Mouse (Mus musculus) kidney, adult 18-20 months (tissue): ENCODE results near the gene Wscd2.

ENCODE experiments used
- DNase-seq: peaks from one replicate; pipeline ENCODE4 v3.0.0; 2021

Wscd2 gene

GRCm38 (mm10) chr5:113542885-113543476 lies 52.8 kb downstream of the Wscd2 start:
- no peak for DNase-seq

DNA sequence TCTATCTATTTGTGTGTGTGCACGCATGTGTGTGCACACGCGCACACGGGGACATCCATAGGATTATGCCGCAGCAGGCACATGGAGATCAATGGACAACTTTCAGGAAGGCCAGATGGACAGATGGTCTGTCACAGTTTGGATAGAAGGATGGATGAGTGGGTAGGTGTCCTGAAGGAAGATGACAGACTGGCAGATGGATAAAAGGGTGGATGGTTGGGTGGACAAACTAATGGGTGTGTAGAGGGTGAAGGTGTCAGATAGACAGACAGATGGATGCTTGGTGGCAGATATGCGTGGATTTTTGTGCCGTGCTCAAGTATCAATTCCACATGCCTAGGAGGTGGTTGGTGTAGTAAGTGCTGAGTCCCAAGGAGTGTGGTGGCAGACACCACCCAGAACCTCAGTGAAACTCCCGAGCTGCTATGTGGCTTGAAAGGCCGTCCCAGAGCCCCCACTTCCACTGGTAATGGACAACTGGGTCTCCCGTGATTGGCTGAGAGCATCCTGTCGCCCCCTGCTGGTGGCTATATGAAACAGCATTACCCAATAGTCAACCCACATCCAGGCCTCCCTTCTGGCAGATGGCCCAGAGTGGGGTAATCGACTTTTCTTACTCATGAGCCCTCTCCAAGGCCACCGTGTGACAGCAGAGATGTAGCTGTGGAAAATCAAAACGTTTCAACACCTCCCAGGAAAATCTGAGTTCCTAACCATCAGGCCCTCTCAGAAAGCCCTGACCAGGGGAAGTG lies 58.0 kb downstream of the Wscd2 start:
- peak; percentile 31 for DNase-seq

GRCm38 (mm10) chr5:113550249-113550648 lies 60.1 kb downstream of the Wscd2 start:
- DNase-seq, result no peak

- DNase-seq, result no peak
Measured at GRCm38 (mm10) chr5:113550759-113551158, 60.6 kb downstream of the Wscd2 start.

DNA sequence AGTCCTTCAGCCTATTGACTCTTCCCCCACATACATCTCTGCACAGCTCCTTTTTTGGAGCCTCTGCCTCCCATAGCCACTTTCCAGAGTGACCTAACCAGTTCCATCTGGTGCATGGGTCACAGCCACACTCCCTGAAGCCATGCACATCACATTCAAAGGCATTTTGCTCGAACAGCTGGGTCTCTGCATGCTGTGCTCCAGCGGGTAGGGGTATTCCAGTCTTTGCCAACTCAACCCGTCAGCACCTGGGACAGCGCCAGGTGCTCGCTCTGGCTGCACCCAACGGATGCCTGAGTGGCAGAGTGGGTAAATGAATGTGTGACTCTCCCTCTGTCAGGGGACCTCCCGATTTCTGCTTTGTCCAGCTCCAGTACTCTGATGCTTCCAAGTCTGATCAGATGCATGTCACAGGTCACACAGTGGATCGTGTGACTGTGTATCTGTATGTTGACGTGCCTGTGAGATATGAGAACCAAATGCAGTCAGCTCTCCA lies 63.3 kb downstream of the Wscd2 start:
- DNase-seq, result no peak

- DNase-seq, result no peak
Measured at GRCm38 (mm10) chr5:113554095-113554494, 64.0 kb downstream of the Wscd2 start.

DNA sequence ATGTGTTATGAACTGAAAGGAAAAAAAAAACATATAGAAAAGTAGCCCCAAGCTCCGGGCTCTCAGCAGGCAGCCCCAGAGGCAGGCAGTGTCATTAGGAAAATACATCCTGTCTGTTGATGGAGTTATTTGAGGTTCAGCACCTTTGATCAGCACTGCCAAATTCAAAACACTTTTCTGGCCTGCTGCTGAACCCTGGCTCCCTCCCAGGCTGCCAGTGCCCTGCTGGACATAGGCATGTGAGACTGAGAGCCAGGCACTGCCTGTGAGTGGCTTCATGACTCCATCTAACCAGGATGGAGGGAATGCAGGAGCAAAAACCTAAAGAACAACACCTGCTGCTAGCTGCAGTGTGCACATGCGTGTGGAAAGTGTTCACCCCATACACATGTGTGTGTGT lies 64.4 kb downstream of the Wscd2 start:
- DNase-seq, result no peak

DNA sequence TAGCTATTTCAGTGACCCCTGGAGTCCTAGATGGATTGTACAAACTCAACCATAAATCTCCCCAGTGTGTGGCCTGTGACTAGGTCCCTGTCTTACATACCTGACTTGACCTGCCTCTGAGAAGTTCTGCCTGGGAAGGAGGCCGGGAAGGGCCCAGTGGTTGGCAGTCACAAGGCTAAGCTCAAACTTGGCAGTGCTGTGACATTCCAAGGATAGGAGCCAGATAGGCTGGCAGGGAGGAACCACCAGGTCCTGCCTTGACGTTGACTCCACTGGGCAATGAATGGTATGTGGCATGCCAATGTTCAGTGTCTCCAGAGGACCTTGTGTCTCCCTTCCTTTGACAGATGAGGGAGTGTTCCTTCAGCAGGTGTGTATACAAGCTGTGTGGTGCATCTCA lies 65.6 kb downstream of the Wscd2 start:
- no peak for DNase-seq

- no peak for DNase-seq
Measured at GRCm38 (mm10) chr5:113558065-113558464, 67.9 kb downstream of the Wscd2 start.

DNA sequence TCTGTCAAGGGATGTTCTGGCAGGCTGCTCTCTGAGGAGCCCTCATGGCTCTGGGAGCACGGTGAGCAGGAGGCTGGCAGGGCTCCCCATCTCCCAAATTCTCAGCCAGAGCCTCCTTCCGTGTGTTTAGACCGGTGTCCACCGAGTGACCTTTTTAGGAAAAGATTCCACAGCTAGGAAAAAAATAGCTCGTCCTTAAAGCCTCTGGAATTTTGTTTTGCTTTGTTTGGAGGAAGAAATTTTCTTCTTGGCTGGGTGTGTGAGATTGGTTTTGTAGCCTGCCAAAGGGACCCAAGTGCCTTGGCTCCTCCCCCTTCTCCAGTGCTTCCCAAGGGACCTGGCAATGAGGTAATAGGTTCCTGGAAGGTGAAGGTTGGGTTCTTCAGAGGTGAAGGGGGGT lies 69.5 kb downstream of the Wscd2 start:
- DNase-seq, result no peak

- DNase-seq, result no peak
Measured at GRCm38 (mm10) chr5:113564463-113564862, 74.3 kb downstream of the Wscd2 start.

DNA sequence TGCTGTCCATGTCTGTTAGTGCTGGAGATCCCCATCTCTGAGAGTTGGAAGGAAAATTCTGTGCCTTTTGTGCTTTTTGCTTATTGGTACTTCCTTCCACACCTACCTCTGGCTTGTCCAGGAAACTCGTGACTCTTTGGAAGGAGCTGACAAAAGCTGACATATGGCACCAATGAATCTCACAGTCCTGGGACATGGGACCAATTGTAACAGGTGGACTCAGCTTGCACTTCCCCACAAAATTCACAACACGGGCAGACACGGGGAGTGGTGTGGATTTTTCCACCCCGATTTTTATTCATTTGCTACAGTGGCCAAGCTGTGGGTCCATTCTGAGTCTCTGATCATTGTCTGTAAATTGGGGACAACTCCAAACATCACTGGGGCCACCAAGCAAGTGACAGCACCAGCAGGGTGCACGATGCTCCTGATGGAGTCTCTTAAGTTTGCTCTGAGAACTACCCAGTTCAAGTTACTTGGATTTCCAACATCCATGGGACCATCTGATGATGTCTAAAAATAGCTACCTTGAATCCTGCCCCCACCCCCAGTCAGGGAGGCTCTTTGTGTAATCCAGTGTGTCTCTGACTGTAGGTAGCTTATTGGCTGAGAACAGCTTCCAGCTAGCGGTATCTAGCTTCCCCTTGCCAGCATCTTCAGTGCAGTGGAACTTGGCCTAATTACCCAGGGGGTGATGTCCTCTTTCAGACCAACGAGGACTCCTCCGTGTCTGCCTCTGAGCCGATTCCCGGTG lies 75.1 kb downstream of the Wscd2 start:
- DNase-seq, result no peak

- no peak for DNase-seq
Measured at GRCm38 (mm10) chr5:113565858-113566257, 75.7 kb downstream of the Wscd2 start.

GRCm38 (mm10) chr5:113570056-113570717 lies 80.1 kb downstream of the Wscd2 start:
- DNase-seq, result no peak

- DNase-seq, result no peak
Measured at GRCm38 (mm10) chr5:113577555-113577954, 87.4 kb downstream of the Wscd2 start.

DNA sequence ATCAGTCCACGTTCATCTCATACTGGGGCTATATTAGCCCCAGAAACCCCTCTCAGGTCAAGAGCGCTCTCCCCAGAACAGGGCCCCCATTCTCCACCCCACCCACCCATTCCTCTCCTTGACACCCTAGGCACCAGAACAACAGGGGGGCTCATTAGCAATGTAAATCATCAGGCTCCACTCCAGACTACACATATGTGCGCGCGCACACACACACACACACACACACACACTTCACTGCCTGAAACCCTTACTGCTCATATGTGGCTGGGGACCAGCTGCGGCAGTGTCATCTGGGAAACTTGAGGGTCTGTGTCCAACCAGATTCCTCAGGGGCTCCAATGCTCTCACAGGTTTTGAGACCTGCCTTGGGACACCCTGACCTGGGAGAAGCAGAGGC lies 88.3 kb downstream of the Wscd2 start:
- DNase-seq, result no peak

GRCm38 (mm10) chr5:113579128-113579527 lies 89.0 kb downstream of the Wscd2 start:
- no peak for DNase-seq

- no peak for DNase-seq
Measured at GRCm38 (mm10) chr5:113580248-113580647, 90.1 kb downstream of the Wscd2 start.

DNA sequence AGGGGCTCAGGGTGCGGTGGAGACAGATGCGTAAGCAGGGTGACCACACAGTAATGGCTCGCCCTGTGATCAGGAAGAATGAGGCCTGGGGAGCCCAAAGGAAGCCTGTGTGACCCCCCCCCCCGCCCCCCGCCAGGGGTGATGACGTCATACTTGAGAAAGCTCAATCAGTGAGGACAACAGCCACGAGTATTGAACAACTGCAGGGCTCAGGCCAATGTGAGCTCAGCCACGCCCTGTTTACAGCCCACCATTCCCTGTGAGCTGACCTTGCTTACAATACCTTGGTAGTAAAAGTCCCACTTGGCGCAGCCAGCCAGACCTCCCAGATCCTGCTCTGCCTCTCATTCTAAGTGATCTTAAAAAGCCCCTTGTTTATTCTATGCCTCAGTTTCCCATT lies 90.7 kb downstream of the Wscd2 start:
- DNase-seq, result no peak

- DNase-seq, result no peak
Measured at GRCm38 (mm10) chr5:113583424-113584162, 93.5 kb downstream of the Wscd2 start.

DNA sequence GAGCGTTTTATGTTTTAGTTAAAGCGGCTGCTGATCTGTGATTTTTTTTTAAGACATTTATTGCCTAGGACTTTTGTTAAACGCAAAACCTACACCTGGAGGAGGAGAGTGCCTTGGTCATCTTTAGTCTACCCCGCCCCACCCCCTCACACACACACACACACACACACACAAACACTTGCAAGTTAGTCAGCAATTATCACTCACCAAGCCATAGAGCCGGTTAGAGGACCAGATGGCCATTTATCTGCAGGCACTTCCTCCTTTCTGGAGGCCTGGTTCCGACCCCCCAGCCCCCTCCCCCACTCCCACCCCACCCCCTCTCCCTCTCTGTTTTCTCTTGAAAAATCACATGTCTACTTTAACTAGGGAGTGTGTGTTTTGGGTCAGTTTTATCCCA lies 94.3 kb downstream of the Wscd2 start:
- no peak for DNase-seq

DNA sequence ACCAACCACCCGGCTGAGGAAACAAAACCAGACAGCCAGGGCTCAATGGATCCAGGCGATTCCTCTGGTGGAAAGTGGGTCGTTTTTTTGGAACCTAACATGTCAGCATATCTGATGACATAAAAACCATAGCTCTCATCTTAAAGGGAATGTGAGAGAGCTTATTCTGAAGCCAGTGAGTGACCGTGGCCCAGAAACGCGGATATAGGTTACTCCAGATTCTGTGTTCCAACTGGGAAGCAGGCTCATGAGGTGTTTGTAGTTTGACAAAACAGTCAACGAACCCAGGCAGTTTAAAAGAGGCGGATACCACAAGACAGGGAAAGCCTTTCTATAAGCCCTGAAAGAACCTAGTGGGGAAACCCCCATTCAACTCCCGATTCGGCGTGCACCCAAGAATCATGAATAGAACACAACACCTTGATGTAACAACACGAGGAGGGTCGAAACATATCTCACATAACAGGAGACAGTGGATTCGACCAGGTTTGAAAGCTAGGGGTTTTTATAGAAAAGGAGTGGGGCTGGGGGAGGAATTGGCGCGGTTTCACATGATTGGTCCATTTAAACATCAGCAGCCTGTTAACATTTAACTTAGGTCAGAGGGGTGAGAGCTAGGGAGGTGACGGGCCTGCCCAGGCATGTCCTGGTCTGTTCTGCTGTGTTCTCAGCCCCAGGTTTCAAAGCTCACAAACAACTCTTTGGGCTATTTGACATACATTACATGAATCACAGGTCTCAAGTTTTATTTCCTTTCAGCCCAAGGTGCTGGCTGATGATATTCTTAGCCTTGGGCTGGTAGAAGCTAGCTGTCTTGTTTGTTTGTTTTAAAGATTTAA lies 95.7 kb downstream of the Wscd2 start:
- peak; percentile 7 for DNase-seq
